Mouse (Mus musculus): ENCODE results near the gene Plekhb2.

DNA sequence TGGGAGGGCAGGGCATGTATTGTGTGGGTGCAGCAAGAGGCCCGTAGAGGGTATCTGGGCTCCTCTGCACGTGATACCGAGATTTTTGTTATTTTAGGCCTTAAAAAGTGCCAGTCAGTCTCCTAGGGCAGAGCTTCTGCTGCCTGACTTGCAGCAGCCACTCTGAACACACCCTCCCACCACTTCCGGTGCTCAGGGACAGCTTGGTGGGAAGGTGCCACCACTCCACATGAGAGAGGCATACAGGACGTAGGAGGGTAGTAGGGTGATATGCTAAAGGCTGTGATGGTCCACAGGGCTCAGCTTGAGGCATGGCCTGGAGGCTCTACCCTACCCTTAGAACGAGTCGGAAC lies 47.5 kb upstream of the Plekhb2 start:
- TF ChIP-seq CTCF (IDR thresholded peaks at IDR 0.05; ENCODE audit: low read depth) (no peak), EP300 (IDR thresholded peaks at IDR 0.05; ENCODE audit: low read depth) (no peak)

Data from liver, postnatal 0 days (tissue).